Mouse (Mus musculus) frontal cortex, adult 2 months (tissue): Measurements from ENCODE around the gene Khdc1a. TPM values are rescaled to one million over a fixed set of nuclear protein-coding genes. Genes with fewer than 3 reads are reported as not detected.
"Not testable (repeated sequence)": the region's sequence is repeated elsewhere in the genome, so short reads cannot be mapped to it uniquely, and the experiment has no call there.

Experiments used
- DNase-seq, 2 experiments: peaks; one replicate each; pipeline ENCODE4 v3.0.0; 2022; ENCODE audit warnings: low spot score in 1 of 2; ENCODE audit errors: extremely low spot score in 1 of 2
- polyA plus RNA-seq: library from polyadenylated mRNA; depleted of rRNA; stranded (reverse); fragments of >200 nt; gene quantifications from 2 replicates; pipeline ENCODE4 v1.2.3, GENCODE M21; 2012; rRNA removed

The Khdc1a gene
- not detected in 2 replicates for polyA plus RNA-seq

GRCm38 (mm10) chr1:21349341-21349740 is at the start of gene Khdc1a:
Khdc1a (plus strand) TSS chr1:21349641.
- no peak for DNase-seq

GRCm38 (mm10) chr1:21299826-21300225 is 49.6 kb upstream of the Khdc1a start:
- no peak for DNase-seq

GRCm38 (mm10) chr1:21301686-21302085 is 47.8 kb upstream of the Khdc1a start:
- no peak for DNase-seq

GRCm38 (mm10) chr1:21304174-21304573 is 45.3 kb upstream of the Khdc1a start:
- DNase-seq: no peak

- DNase-seq: no peak
These were observed 44.8 kb upstream of the Khdc1a start for GRCm38 (mm10) chr1:21304646-21305045.

GRCm38 (mm10) chr1:21305443-21305842 is 44.0 kb upstream of the Khdc1a start:
- DNase-seq: peak in 1 of 2 experiments; percentile 10

- no peak for DNase-seq
These were observed 35.1 kb upstream of the Khdc1a start for GRCm38 (mm10) chr1:21314336-21314735.

GRCm38 (mm10) chr1:21315756-21316155 is 33.7 kb upstream of the Khdc1a start:
- no peak for DNase-seq

- no peak for DNase-seq
These were observed 33.1 kb upstream of the Khdc1a start for GRCm38 (mm10) chr1:21316305-21316704.

GRCm38 (mm10) chr1:21318202-21318601 is 31.2 kb upstream of the Khdc1a start:
- no peak for DNase-seq

- DNase-seq: not testable (repeated sequence)
These were observed 29.2 kb upstream of the Khdc1a start for GRCm38 (mm10) chr1:21320271-21320670.

GRCm38 (mm10) chr1:21321656-21322055 is 27.8 kb upstream of the Khdc1a start:
- DNase-seq: no peak

GRCm38 (mm10) chr1:21323996-21324574 is 25.4 kb upstream of the Khdc1a start:
- no peak for DNase-seq

GRCm38 (mm10) chr1:21324633-21325032 is 24.8 kb upstream of the Khdc1a start:
- no peak for DNase-seq

- no peak for DNase-seq
These were observed 22.7 kb upstream of the Khdc1a start for GRCm38 (mm10) chr1:21326733-21327132.

GRCm38 (mm10) chr1:21331161-21331560 is 18.3 kb upstream of the Khdc1a start:
- DNase-seq: not testable (repeated sequence)

- DNase-seq: no peak
These were observed 16.0 kb upstream of the Khdc1a start for GRCm38 (mm10) chr1:21333222-21333973.

- no peak for DNase-seq
These were observed 13.6 kb upstream of the Khdc1a start for GRCm38 (mm10) chr1:21335836-21336235.

GRCm38 (mm10) chr1:21340745-21341144 is 8.7 kb upstream of the Khdc1a start:
- no peak for DNase-seq

GRCm38 (mm10) chr1:21344253-21344652 is 5.2 kb upstream of the Khdc1a start:
- peak; percentile 7 to 76 for DNase-seq

GRCm38 (mm10) chr1:21344752-21345151 is 4.7 kb upstream of the Khdc1a start:
- DNase-seq: not testable (repeated sequence)

GRCm38 (mm10) chr1:21368031-21368430 is 18.6 kb downstream of the Khdc1a start, which contains the start of gene Khdc1c:
Khdc1c (plus strand) TSS chr1:21368331.
- not testable (repeated sequence) for DNase-seq
